Mouse (Mus musculus): ENCODE measurements at regions not wholly inside any gene's neighbourhood (a gene's known extent, or its start where the extent isn't known, plus 50 kb on each side); places are given as distances from the start of the nearest gene placed in this dataset.
"Not testable (repeated sequence)": the region's sequence is repeated elsewhere in the genome, so short reads cannot be mapped to it uniquely, and the experiment has no call there.

GRCm38 (mm10) chr13:35601560-35602135 lies 58.0 kb upstream of the Cdyl start:
- no peak for ATAC-seq (ENCODE audit: low TSS enrichment)

DNA sequence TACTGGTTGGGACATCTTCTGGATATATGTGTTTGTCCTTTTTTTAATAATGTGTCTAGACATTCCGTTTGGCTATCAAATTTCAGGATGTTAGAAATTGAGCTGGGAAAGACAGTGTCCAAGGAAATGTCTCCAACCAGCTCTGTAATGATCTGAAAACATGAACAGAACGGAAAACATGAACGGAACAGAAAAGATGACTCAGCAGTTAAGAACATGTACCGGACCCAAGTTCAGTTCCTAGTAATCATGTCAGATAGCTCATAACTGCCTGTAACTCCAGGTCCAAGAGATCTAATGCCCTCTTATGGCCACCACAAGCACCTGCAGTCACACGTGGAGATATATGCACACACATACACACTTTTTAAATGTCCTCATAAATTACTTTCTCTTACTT lies 56.6 kb upstream of the Cdyl start:
- ATAC-seq (ENCODE audit: low TSS enrichment): no peak

GRCm38 (mm10) chr13:35604061-35604460 lies 55.6 kb upstream of the Cdyl start:
- no peak for ATAC-seq (ENCODE audit: low TSS enrichment)

GRCm38 (mm10) chr13:35604765-35605164 lies 54.9 kb upstream of the Cdyl start:
- no peak for ATAC-seq (ENCODE audit: low TSS enrichment)

GRCm38 (mm10) chr13:35606857-35607561 lies 52.6 kb upstream of the Cdyl start:
- ATAC-seq (ENCODE audit: low TSS enrichment): not testable (repeated sequence)

DNA sequence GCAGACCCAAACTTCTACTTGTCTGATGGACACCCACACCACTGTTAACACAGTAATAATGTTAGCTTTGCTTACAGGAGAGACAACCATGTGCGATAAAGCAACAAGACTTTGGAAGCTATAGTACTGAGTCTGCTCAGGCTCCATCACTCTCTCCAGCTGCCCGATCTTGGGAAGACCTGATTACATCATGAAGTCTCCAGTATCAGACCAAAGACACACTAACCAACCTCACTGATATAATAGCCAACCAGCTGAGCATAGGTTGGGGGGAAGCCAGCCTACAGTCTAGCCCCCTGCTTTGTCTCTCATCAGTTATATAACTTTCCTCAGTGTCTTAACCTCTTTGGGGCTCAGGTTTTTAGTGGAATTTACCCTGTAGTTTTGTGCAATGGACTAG lies 51.9 kb upstream of the Cdyl start:
- no peak for ATAC-seq (ENCODE audit: low TSS enrichment)

Data from frontal cortex, adult (tissue).